Mouse (Mus musculus) liver, embryonic 15.5 days (tissue): ENCODE results near the gene Sdhb. TPM values are rescaled to one million over a fixed set of nuclear protein-coding genes. Genes with fewer than 3 reads are reported as not detected.

Experiments used
- ATAC-seq: fragments of 200-750 bp; cut with Nextera tagmentation; 2 replicates; pipeline ENCODE4 v1.8.0; 2017; ENCODE audit warnings: moderate number of reproducible peaks, mild to moderate bottlenecking, moderate library complexity; ENCODE audit not compliant: insufficient read depth
- H3K27ac ChIP-seq: fragments of 300-500 bp; sonication (generic); replicated peaks from 2 replicates; pipeline ENCODE4 v1.5.1; 2015; ENCODE audit warnings: mild to moderate bottlenecking, inconsistent platforms
- H3K27me3 ChIP-seq: fragments of 300-500 bp; sonication (generic); 2 replicates; pipeline ENCODE4 v1.6.1; 2015; ENCODE audit warnings: mild to moderate bottlenecking, inconsistent platforms
- H3K36me3 ChIP-seq: fragments of 300-500 bp; sonication (generic); replicated peaks from 2 replicates; pipeline ENCODE4 v1.6.1; 2015; ENCODE audit warnings: moderate library complexity, mild to moderate bottlenecking, inconsistent platforms
- H3K4me1 ChIP-seq: fragments of 300-500 bp; sonication (generic); replicated peaks from 2 replicates; pipeline ENCODE4 v1.6.1; 2015; ENCODE audit warnings: inconsistent platforms
- H3K4me2 ChIP-seq: fragments of 300-500 bp; sonication (generic); 2 replicates; pipeline ENCODE4 v1.6.1; 2015; ENCODE audit warnings: moderate library complexity, mild to moderate bottlenecking, inconsistent platforms
- H3K4me3 ChIP-seq: fragments of 300-500 bp; sonication (generic); replicated peaks from 2 replicates; pipeline ENCODE4 v1.5.1; 2015; ENCODE audit warnings: mild to moderate bottlenecking, inconsistent platforms
- H3K9ac ChIP-seq: fragments of 300-500 bp; sonication (generic); 2 replicates; pipeline ENCODE4 v1.6.1; 2015; ENCODE audit warnings: moderate library complexity, mild to moderate bottlenecking, inconsistent platforms
- H3K9me3 ChIP-seq: fragments of 300-500 bp; sonication (generic); replicated peaks from 2 replicates; pipeline ENCODE4 v1.6.1; 2016; ENCODE audit warnings: inconsistent platforms
- WGBS: fragments of 180-500 bp; shearing (Covaris S2); methylation state at CpG from one replicate; pipeline ENCODE4 v1.1.7; 2015; ENCODE audit warnings: mixed read lengths; ENCODE audit not compliant: insufficient replicate concordance; 5-methylcytosine and 5-hydroxymethylcytosine counted together
- polyA plus RNA-seq: library from polyadenylated mRNA; unstranded; fragments of >200 nt; fragmentation: Nextera tagmentation; extraction: Ambion mirVana; gene quantifications from 2 replicates; pipeline ENCODE4 v1.2.1, GENCODE M21; 2015

Gene Sdhb
- 192 and 196 TPM in 2 replicates for polyA plus RNA-seq

DNA sequence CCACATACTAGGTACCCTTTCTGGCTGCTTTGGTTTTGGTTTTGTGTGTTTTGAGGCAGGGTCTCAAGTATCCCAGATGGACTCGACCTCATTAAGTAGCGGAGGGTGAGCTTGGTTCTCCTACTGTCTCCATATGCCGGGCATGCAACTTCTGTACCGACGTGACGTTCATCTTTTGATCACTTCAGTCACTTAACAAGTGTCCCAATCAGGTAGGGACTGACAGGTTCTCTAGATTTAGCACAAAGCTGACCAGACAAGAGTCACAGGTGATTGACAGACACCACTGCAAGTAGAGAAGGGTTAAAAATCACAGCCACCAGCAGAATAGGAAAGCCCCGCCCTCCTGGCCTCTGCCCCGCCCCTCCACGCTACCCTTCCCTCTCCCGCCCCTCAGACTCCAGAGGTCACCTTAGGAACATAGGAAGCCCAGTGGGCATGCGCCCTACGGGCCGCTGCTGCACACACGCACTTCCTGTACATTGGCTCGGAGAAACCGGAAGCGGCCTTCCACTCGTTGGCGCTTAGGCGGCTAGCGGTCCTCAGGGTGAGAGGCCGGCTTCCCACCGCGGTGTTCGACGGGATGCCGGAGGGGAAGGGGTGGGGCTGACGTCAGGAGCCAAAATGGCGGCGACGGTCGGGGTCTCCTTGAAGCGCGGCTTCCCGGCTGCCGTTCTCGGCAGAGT lies at the start of gene Sdhb:
Gene Sdhb (plus strand): TSS at position 423 of the 686 bp plus-strand sequence.
- Histone ChIP-seq H3K4me3 (peak within 1 kb of the TSS; percentile 85), H3K9me3 (no peaks in the 10 kb centered on the region), H3K4me1 (peaks cover 54% of the 10 kb centered on the region), H3K4me2 (peak within 1 kb of the TSS; percentile 87), H3K9ac (peak within 1 kb of the TSS; percentile 80), H3K36me3 (no peaks in the 10 kb centered on the region), H3K27me3 (peaks cover 12% of the 10 kb centered on the region), H3K27ac (peak within 1 kb of the TSS; percentile 81)
- ATAC-seq, result peak; percentile 95
- WGBS, result 5% methylated on average over 37 of the region's 37 CpGs

DNA sequence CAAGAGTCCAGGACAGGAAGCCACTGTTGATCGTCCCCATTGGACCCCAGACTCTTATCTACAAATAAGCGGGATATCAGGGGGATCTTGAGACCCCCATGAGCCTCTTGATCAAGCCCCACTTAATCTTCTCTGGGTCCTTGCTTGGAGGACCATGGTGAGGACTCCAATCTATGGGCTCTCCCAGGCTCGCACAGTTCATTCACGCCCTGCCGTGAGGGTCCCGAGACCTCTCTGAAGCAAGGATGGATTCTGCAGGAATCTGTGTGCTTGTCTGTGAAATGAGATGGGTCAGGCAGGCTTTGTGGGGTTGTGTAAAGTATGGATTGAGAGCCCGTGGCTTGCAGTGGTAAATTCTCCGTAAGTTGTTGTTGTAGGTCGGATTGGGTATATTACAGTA lies 49.6 kb upstream of the Sdhb start:
- Histone ChIP-seq H3K4me2 (no peak overlapping the region), H3K9me3 (no peaks in the 10 kb centered on the region), H3K4me1 (peaks cover 28% of the 10 kb centered on the region), H3K27me3 (peaks cover 31% of the 10 kb centered on the region), H3K4me3 (no peak overlapping the region), H3K27ac (no peak overlapping the region), H3K9ac (no peak overlapping the region), H3K36me3 (no peaks in the 10 kb centered on the region)
- no peak for ATAC-seq
- 67% methylated on average over 9 of the region's 9 CpGs for WGBS

DNA sequence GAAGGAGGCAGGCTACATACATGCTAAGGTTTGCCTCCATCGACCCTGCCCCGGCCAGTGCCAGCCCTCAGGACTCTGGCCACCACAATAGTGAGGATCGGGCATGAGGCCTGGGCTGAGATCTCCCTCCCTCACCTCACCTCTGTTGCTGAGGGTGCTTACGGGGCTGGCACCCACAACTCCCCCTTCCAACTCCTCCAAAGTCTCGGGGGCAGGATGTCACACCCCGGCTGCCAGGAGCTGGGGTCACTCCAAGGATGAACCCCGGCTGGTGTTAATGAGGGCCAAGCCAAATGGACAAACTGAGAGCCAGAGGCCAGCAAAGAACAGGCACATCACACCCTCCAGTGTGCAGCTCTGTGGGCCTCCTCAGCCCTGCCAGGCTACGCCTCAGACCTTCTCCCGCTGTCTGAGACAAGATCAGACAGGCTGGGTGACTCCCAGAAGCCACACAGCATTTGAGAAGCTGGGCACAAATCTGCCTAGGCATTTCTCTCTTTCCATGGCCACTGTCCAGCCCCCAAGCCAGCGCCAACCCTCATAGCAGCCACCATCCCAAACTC lies 48.7 kb upstream of the Sdhb start:
- no peak for ATAC-seq
- Histone ChIP-seq H3K4me1 (peaks cover 24% of the 10 kb centered on the region), H3K4me2 (no peak overlapping the region), H3K9me3 (no peaks in the 10 kb centered on the region), H3K9ac (no peak overlapping the region), H3K4me3 (no peak overlapping the region), H3K27ac (no peak overlapping the region), H3K36me3 (no peaks in the 10 kb centered on the region), H3K27me3 (peaks cover 21% of the 10 kb centered on the region)
- 67% methylated on average over 10 of the region's 10 CpGs for WGBS

DNA sequence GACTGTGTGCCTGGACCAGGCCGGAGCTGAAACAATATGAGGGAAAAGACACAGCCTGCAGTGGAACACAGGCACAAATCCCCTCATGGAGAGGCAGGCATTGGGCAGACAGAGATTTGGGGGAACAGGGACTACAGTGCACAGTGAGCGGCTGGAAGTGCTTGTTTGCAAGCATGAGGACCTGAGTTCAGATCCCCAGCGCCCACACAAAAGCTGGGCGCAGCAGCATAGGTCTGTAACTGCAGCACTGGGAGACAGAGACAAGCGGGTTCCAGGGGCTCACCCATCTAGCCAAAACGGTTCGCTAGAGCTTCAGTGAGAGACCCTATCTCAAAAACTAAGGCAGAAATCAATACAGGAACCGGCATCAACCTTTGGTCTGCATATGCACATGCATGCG lies 47.4 kb upstream of the Sdhb start:
- Histone ChIP-seq H3K27ac (no peak overlapping the region), H3K27me3 (peaks cover 14% of the 10 kb centered on the region), H3K4me2 (no peak overlapping the region), H3K4me3 (no peak overlapping the region), H3K4me1 (peaks cover 12% of the 10 kb centered on the region), H3K9me3 (no peaks in the 10 kb centered on the region), H3K36me3 (no peaks in the 10 kb centered on the region), H3K9ac (no peak overlapping the region)
- 75% methylated on average over 9 of the region's 9 CpGs for WGBS
- no peak for ATAC-seq

DNA sequence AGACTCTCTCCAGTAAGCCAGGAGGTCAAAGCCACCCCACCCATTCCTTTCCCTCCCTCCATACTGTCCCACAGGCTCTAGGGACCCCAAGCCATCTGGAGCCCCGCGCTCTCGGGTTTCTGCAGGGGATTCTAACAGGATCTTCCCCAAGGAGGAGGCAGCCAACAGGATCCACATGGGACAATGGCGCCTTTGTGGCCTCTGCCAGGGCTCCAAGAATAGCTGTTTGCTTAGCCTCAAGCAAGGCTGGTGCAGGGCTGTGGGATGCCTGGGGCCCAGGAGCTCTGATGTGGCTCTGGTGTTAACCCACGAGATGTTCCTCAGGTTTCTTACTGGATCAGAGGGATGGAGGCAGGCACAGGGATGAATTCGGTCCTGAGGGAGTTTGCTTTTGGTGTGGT lies 46.3 kb upstream of the Sdhb start:
- Histone ChIP-seq H3K4me1 (peaks cover 10% of the 10 kb centered on the region), H3K9ac (no peak overlapping the region), H3K4me3 (no peak overlapping the region), H3K27me3 (peaks cover 5% of the 10 kb centered on the region), H3K36me3 (no peaks in the 10 kb centered on the region), H3K4me2 (no peak overlapping the region), H3K27ac (no peak overlapping the region), H3K9me3 (no peaks in the 10 kb centered on the region)
- ATAC-seq, result no peak
- 63% methylated on average over 6 of the region's 6 CpGs for WGBS

DNA sequence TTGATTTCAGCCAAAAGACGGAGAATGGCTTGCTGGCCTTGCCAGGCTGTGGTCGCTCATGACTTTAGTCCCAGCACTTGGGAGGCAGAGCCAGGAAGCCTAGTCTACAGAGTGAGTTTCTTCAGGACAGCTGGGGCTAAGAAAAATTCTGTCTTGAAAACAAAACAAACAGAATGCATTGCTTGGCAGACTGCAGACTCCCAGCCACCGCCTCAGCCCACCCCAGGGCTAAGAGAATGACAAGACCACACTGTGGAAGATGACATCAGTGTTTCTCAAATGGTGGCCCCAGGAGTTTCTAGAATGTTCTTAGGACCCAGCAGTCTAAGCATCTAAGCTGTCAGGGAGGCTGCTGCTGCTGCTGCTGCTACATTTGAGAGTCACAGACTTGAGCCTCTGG lies 45.8 kb upstream of the Sdhb start:
- 70% methylated on average over 3 of the region's 3 CpGs for WGBS
- no peak overlapping the region for H3K4me2 ChIP-seq
- no peaks in the 10 kb centered on the region for H3K9me3 ChIP-seq
- no peak overlapping the region for H3K9ac ChIP-seq
- peaks cover 12% of the 10 kb centered on the region for H3K4me1 ChIP-seq
- no peak overlapping the region for H3K4me3 ChIP-seq
- H3K36me3 ChIP-seq, result no peaks in the 10 kb centered on the region
- ATAC-seq, result no peak
- H3K27me3 ChIP-seq, result peaks cover 4% of the 10 kb centered on the region
- H3K27ac ChIP-seq, result no peak overlapping the region

DNA sequence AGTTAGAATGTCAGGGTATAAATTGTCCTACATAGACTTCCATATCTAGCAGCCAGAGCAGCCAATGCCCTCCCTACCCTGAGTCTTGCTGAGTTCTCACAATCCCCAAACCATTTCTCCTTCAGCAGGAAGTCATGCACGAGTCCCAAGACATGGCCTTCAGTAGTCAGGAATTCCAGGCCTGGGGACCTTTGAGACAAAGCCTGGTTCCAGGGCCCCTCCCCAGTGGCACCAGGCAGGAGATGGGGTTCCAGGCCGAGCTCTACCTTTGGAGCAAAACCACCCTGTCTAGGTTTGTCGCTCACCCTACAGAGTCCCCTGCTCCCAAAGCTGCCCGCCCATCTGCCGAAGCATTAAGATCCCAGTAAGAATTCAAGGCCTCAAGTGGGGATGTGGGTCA lies 44.7 kb upstream of the Sdhb start:
- 67% methylated on average over 5 of the region's 5 CpGs for WGBS
- ATAC-seq, result no peak
- Histone ChIP-seq H3K9me3 (no peaks in the 10 kb centered on the region), H3K36me3 (no peaks in the 10 kb centered on the region), H3K4me2 (no peak overlapping the region), H3K27me3 (peaks cover 4% of the 10 kb centered on the region), H3K9ac (no peak overlapping the region), H3K4me1 (0 out of 2 replicates have a peak, but pooled peaks cover 7% of the 10 kb centered on the region), H3K27ac (no peak overlapping the region), H3K4me3 (no peak overlapping the region)

DNA sequence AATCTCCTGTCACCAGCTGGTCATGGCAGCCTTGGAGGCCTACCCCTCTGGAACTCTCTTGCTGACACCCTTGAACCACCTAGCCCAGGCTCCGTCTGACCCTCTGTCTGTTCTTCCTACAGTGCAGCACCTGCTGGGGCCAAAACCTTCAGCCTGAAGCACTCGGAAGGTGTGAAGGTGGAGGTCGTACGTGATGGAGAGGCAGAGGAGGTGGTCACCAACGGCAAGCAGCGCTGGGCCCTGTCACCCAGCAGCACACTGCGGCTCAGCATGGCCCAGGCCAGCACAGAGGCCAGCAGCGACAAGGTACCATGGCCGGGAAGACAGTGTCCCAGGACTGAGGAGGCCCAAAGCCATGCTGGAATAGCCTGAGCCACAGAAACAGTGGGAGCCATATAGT lies 43.6 kb upstream of the Sdhb start:
- Histone ChIP-seq H3K4me3 (no peak overlapping the region), H3K9ac (no peak overlapping the region), H3K4me1 (0 out of 2 replicates have a peak, but pooled peaks cover 7% of the 10 kb centered on the region), H3K9me3 (no peaks in the 10 kb centered on the region), H3K27ac (no peak overlapping the region), H3K4me2 (no peak overlapping the region), H3K36me3 (no peaks in the 10 kb centered on the region), H3K27me3 (peaks cover 8% of the 10 kb centered on the region)
- WGBS, result 74% methylated on average over 9 of the region's 9 CpGs
- ATAC-seq, result no peak

DNA sequence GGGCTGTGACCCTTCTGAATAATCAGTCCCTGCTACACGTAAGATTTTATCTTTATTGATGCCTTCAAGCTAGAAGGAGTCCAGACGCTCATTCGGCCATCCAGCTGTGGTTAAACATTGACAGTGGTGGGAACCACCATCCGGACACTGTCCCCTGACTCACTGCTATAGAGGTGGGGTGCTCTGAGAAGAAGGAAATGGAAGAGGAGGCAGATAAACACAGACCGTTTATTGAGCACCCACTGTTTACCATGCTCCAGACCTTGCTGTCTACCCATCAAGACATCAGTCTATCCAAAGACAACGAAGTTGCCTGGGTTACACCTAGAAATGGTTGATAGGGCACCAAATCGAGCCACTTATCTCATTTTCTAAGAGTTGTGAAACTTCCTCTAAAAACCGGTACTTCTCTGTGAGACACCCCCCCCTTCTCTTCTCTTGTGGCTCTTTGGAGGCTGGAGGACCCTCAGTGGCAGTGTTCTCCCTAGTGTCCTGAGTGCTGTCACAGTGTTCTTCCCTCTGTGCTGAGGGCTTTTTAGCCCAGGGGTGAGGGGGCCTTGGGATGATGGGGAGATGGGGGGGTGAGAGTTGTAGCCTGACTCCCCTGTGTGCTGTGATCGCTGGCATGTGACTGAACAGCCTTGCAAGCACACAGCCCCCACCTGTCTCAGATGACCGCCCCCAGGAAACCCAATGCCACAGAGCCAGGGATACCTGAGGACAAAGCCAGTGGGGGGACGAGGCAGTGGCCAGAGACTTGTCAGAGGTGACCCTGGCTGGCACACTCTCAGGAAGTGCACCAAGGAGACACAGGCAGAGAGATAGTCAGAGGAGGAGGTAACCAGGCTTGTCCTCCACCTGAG lies 40.8 kb upstream of the Sdhb start:
- 0 out of 2 replicates have a peak, but pooled peaks cover 4% of the 10 kb centered on the region for H3K27me3 ChIP-seq
- WGBS, result 14% methylated on average over 11 of the region's 11 CpGs
- no peaks in the 10 kb centered on the region for H3K9me3 ChIP-seq
- ATAC-seq, result no peak
- no peak overlapping the region for H3K4me3 ChIP-seq
- H3K4me1 ChIP-seq, result 0 out of 2 replicates have a peak, but pooled peaks cover 7% of the 10 kb centered on the region
- no peak overlapping the region for H3K27ac ChIP-seq
- no peak overlapping the region for H3K9ac ChIP-seq
- no peaks in the 10 kb centered on the region for H3K36me3 ChIP-seq
- H3K4me2 ChIP-seq, result no peak overlapping the region

DNA sequence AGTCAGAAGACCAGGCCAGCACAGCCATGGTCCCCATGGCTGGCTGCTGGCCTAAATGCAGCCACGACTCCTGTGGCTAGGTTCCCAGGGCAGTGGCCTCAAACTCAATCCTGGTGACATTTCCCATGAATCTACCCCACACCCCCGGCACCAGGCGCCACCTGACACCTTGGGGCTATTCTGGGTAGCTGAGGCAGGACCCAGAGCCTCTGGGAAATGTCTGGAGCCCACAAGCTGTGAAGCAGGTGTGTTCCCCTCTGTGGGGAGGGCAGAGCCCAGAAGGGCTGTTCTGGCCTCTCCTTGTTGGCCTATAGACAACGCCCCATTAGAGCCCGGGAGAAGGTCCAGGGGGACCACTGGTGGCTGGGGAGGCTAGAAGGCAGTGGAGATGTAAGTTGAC lies 38.5 kb upstream of the Sdhb start:
- no peak for ATAC-seq
- no peak overlapping the region for H3K4me3 ChIP-seq
- H3K27ac ChIP-seq, result no peak overlapping the region
- H3K27me3 ChIP-seq, result 0 out of 2 replicates have a peak, but pooled peaks cover 4% of the 10 kb centered on the region
- H3K9me3 ChIP-seq, result no peaks in the 10 kb centered on the region
- H3K9ac ChIP-seq, result no peak overlapping the region
- H3K4me2 ChIP-seq, result no peak overlapping the region
- no peaks in the 10 kb centered on the region for H3K36me3 ChIP-seq
- 75% methylated on average over 5 of the region's 5 CpGs for WGBS
- H3K4me1 ChIP-seq, result 0 out of 2 replicates have a peak, but pooled peaks cover 7% of the 10 kb centered on the region

DNA sequence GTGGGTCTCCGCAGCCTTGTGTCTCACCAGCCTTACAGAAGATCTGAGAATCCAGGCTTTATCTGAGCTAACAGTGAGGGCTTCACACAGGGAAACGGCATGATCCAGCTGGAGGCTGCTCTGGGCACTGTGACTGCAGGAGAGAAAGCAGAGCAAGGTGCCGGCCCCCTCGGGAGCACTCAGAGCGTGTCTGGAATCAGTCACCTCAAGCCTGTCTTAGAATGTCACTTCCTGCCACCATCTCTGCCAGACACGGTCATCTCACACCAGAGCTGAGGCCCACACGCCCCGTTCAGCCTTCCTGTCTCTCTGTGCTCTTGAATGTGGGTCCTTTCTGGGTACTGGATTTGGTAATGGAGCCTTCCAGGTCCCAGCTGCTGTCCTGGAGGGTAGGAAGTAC lies 35.4 kb upstream of the Sdhb start:
- Histone ChIP-seq H3K27ac (no peak overlapping the region), H3K9ac (no peak overlapping the region), H3K9me3 (no peaks in the 10 kb centered on the region), H3K4me1 (0 out of 2 replicates have a peak, but pooled peaks cover 1% of the 10 kb centered on the region), H3K4me2 (no peak overlapping the region), H3K36me3 (no peaks in the 10 kb centered on the region), H3K27me3 (peaks cover 4% of the 10 kb centered on the region; the same call in 1 of the 2 replicates), H3K4me3 (no peak overlapping the region)
- 23% methylated on average over 8 of the region's 8 CpGs for WGBS
- no peak for ATAC-seq
